Mouse (Mus musculus) lung, embryonic 15.5 days (tissue): ENCODE data around the gene Shisa5. TPM values are rescaled to one million over a fixed set of nuclear protein-coding genes. Genes with fewer than 3 reads are reported as not detected.

ENCODE experiments used
- ATAC-seq: fragments of 200-750 bp; cut with Nextera tagmentation; 2 replicates; pipeline ENCODE4 v1.8.0; 2017; ENCODE audit warnings: moderate number of reproducible peaks, borderline replicate concordance; ENCODE audit not compliant: low FRiP score, low TSS enrichment; ENCODE audit errors: extremely low read depth
- H3K27ac ChIP-seq: fragments of 300-500 bp; sonication (generic); 2 replicates; pipeline ENCODE4 v1.5.1; 2015; ENCODE audit warnings: moderate library complexity, mild to moderate bottlenecking, inconsistent platforms
- H3K27me3 ChIP-seq: fragments of 300-500 bp; sonication (generic); 2 replicates; pipeline ENCODE4 v1.6.1; 2015; ENCODE audit warnings: inconsistent platforms
- H3K36me3 ChIP-seq: fragments of 300-500 bp; sonication (generic); 2 replicates; pipeline ENCODE4 v1.6.1; 2015; ENCODE audit warnings: inconsistent platforms
- H3K4me1 ChIP-seq: fragments of 300-500 bp; sonication (generic); 2 replicates; pipeline ENCODE4 v1.6.1; 2015; ENCODE audit warnings: inconsistent platforms
- H3K4me2 ChIP-seq: fragments of 300-500 bp; sonication (generic); 2 replicates; pipeline ENCODE4 v1.6.1; 2015; ENCODE audit warnings: inconsistent platforms, mild to moderate bottlenecking, moderate library complexity
- H3K4me3 ChIP-seq: fragments of 300-500 bp; sonication (generic); 2 replicates; pipeline ENCODE4 v1.5.1; 2015; ENCODE audit warnings: mild to moderate bottlenecking, inconsistent platforms
- H3K9ac ChIP-seq: fragments of 300-500 bp; sonication (generic); 2 replicates; pipeline ENCODE4 v1.6.1; 2015; ENCODE audit warnings: inconsistent platforms
- H3K9me3 ChIP-seq: fragments of 300-500 bp; sonication (generic); 2 replicates; pipeline ENCODE4 v1.6.1; 2016; ENCODE audit warnings: inconsistent platforms
- WGBS: fragments of 180-500 bp; shearing (Covaris S2); methylation state at CpG from one replicate; pipeline ENCODE4 v1.1.7; 2015; 5-methylcytosine and 5-hydroxymethylcytosine counted together
- polyA plus RNA-seq: library from polyadenylated mRNA; unstranded; fragments of >200 nt; fragmentation: Nextera tagmentation; extraction: Ambion mirVana; gene quantifications from 2 replicates; pipeline ENCODE4 v1.2.1, GENCODE M21; 2015

Shisa5 gene
- polyA plus RNA-seq, 1 experiment from 2014 or later: 98.3 TPM

- no peak for ATAC-seq
- no peaks in the 10 kb centered on the region for H3K36me3 ChIP-seq
- WGBS: 80% methylated on average over 3 of the region's 3 CpGs
- H3K9me3 ChIP-seq: no peaks in the 10 kb centered on the region
- H3K27me3 ChIP-seq: no peaks in the 10 kb centered on the region
- H3K4me1 ChIP-seq: no peaks in the 10 kb centered on the region
- no peak overlapping the region for H3K4me3 ChIP-seq
- H3K27ac ChIP-seq: no peak overlapping the region
- no peak overlapping the region for H3K9ac ChIP-seq
- H3K4me2 ChIP-seq: no peak overlapping the region
Measured at GRCm38 (mm10) chr9:109028421-109028820, 9.9 kb upstream of the Shisa5 start.

GRCm38 (mm10) chr9:109028919-109029318 lies 9.4 kb upstream of the Shisa5 start:
- Histone ChIP-seq H3K4me1 (no peaks in the 10 kb centered on the region), H3K9ac (no peak overlapping the region), H3K4me3 (no peak overlapping the region), H3K36me3 (no peaks in the 10 kb centered on the region), H3K9me3 (no peaks in the 10 kb centered on the region), H3K4me2 (no peak overlapping the region), H3K27ac (no peak overlapping the region), H3K27me3 (no peaks in the 10 kb centered on the region)
- WGBS: 77% methylated on average over 5 of the region's 5 CpGs
- ATAC-seq: no peak

GRCm38 (mm10) chr9:109030312-109030711 lies 8.1 kb upstream of the Shisa5 start:
- Histone ChIP-seq H3K4me2 (no peak overlapping the region), H3K9me3 (no peaks in the 10 kb centered on the region), H3K9ac (no peak overlapping the region), H3K4me1 (no peaks in the 10 kb centered on the region), H3K27ac (no peak overlapping the region), H3K4me3 (no peak overlapping the region), H3K27me3 (no peaks in the 10 kb centered on the region), H3K36me3 (no peaks in the 10 kb centered on the region)
- no peak for ATAC-seq
- 51% methylated on average over 3 of the region's 3 CpGs for WGBS

GRCm38 (mm10) chr9:109031001-109031400 lies 7.4 kb upstream of the Shisa5 start:
- Histone ChIP-seq H3K4me2 (no peak overlapping the region), H3K9ac (no peak overlapping the region), H3K9me3 (no peaks in the 10 kb centered on the region), H3K27me3 (no peaks in the 10 kb centered on the region), H3K36me3 (no peaks in the 10 kb centered on the region), H3K27ac (no peak overlapping the region), H3K4me3 (no peak overlapping the region), H3K4me1 (no peaks in the 10 kb centered on the region)
- 86% methylated on average over 7 of the region's 7 CpGs for WGBS
- ATAC-seq: no peak

- WGBS: 63% methylated on average over 8 of the region's 8 CpGs
- no peak for ATAC-seq
Measured at GRCm38 (mm10) chr9:109031686-109032085, 6.7 kb upstream of the Shisa5 start.

GRCm38 (mm10) chr9:109032435-109032834 lies 5.9 kb upstream of the Shisa5 start:
- H3K4me2 ChIP-seq: no peak overlapping the region
- no peaks in the 10 kb centered on the region for H3K9me3 ChIP-seq
- no peak overlapping the region for H3K27ac ChIP-seq
- no peaks in the 10 kb centered on the region for H3K27me3 ChIP-seq
- 74% methylated on average over 6 of the region's 6 CpGs for WGBS
- no peaks in the 10 kb centered on the region for H3K36me3 ChIP-seq
- H3K4me1 ChIP-seq: no peaks in the 10 kb centered on the region
- no peak overlapping the region for H3K4me3 ChIP-seq
- no peak for ATAC-seq
- H3K9ac ChIP-seq: no peak overlapping the region

More at GRCm38 (mm10) chr9:109031686-109032085, 6.7 kb upstream of the Shisa5 start:
- Histone ChIP-seq H3K4me1 (no peaks in the 10 kb centered on the region), H3K27me3 (no peaks in the 10 kb centered on the region), H3K4me3 (no peak overlapping the region), H3K4me2 (no peak overlapping the region), H3K27ac (no peak overlapping the region), H3K36me3 (no peaks in the 10 kb centered on the region), H3K9ac (no peak overlapping the region), H3K9me3 (no peaks in the 10 kb centered on the region)

- peak overlapping the region; percentile 85 for H3K9ac ChIP-seq
- no peaks in the 10 kb centered on the region for H3K36me3 ChIP-seq
- H3K4me3 ChIP-seq: peak overlapping the region; percentile 86
- H3K27ac ChIP-seq: peak overlapping the region; percentile 85
- peaks cover 30% of the 10 kb centered on the region for H3K4me1 ChIP-seq
- ATAC-seq: peak; percentile 69; the same call in 1 of the 2 replicates
- H3K9me3 ChIP-seq: no peaks in the 10 kb centered on the region
- peak overlapping the region; percentile 66 for H3K4me2 ChIP-seq
- WGBS: 11% methylated on average over 8 of the region's 8 CpGs
- no peaks in the 10 kb centered on the region for H3K27me3 ChIP-seq
Measured at GRCm38 (mm10) chr9:109038901-109039364, 568 bp downstream of the Shisa5 start.

GRCm38 (mm10) chr9:109039681-109040080 lies 1.3 kb downstream of the Shisa5 start:
- peak overlapping the region; percentile 86; the same call in 1 of the 2 replicates for H3K4me3 ChIP-seq
- no peak overlapping the region for H3K27ac ChIP-seq
- 79% methylated on average over 4 of the region's 4 CpGs for WGBS

GRCm38 (mm10) chr9:109040216-109040615 lies 1.9 kb downstream of the Shisa5 start:
- peaks cover 30% of the 10 kb centered on the region for H3K4me1 ChIP-seq
- 0 out of 2 replicates have a peak overlapping the region, but pooled peaks have one; percentile 22 for H3K9ac ChIP-seq
- WGBS: 62% methylated on average over 8 of the region's 8 CpGs
- no peak for ATAC-seq
- no peaks in the 10 kb centered on the region for H3K27me3 ChIP-seq
- H3K36me3 ChIP-seq: peaks cover 3% of the 10 kb centered on the region; the same call in 1 of the 2 replicates
- peak overlapping the region; percentile 51 for H3K27ac ChIP-seq
- no peaks in the 10 kb centered on the region for H3K9me3 ChIP-seq
- H3K4me3 ChIP-seq: no peak overlapping the region
- peak overlapping the region; percentile 66 for H3K4me2 ChIP-seq

More at GRCm38 (mm10) chr9:109039681-109040080, 1.3 kb downstream of the Shisa5 start:
- Histone ChIP-seq H3K9me3 (no peaks in the 10 kb centered on the region), H3K36me3 (peaks cover 3% of the 10 kb centered on the region; the same call in 1 of the 2 replicates), H3K9ac (peak overlapping the region; percentile 85; the same call in 1 of the 2 replicates), H3K27me3 (no peaks in the 10 kb centered on the region), H3K4me2 (peak overlapping the region; percentile 66), H3K4me1 (peaks cover 30% of the 10 kb centered on the region)
- ATAC-seq: no peak

GRCm38 (mm10) chr9:109040906-109041305 lies 2.5 kb downstream of the Shisa5 start:
- WGBS: 45% methylated on average over 6 of the region's 6 CpGs
- H3K4me1 ChIP-seq: peaks cover 30% of the 10 kb centered on the region
- peak overlapping the region; percentile 66 for H3K4me2 ChIP-seq
- H3K27me3 ChIP-seq: no peaks in the 10 kb centered on the region
- peak; percentile 62 for ATAC-seq
- H3K9me3 ChIP-seq: no peaks in the 10 kb centered on the region
- H3K9ac ChIP-seq: 0 out of 2 replicates have a peak overlapping the region, but pooled peaks have one; percentile 22
- H3K27ac ChIP-seq: peak overlapping the region; percentile 51
- peaks cover 3% of the 10 kb centered on the region; the same call in 1 of the 2 replicates for H3K36me3 ChIP-seq
- no peak overlapping the region for H3K4me3 ChIP-seq

- peak overlapping the region; percentile 51 for H3K27ac ChIP-seq
Measured at GRCm38 (mm10) chr9:109041351-109041750, 3.0 kb downstream of the Shisa5 start.

GRCm38 (mm10) chr9:109046306-109046705 lies 7.9 kb downstream of the Shisa5 start:
- no peak for ATAC-seq
- no peak overlapping the region for H3K4me2 ChIP-seq
- no peaks in the 10 kb centered on the region for H3K27me3 ChIP-seq
- no peaks in the 10 kb centered on the region for H3K4me1 ChIP-seq
- H3K9ac ChIP-seq: no peak overlapping the region
- H3K27ac ChIP-seq: no peak overlapping the region
- WGBS: 34% methylated on average over 5 of the region's 5 CpGs
- H3K9me3 ChIP-seq: no peaks in the 10 kb centered on the region
- H3K4me3 ChIP-seq: no peak overlapping the region
- H3K36me3 ChIP-seq: peaks cover 3% of the 10 kb centered on the region; the same call in 1 of the 2 replicates

More at GRCm38 (mm10) chr9:109041351-109041750, 3.0 kb downstream of the Shisa5 start:
- H3K36me3 ChIP-seq: peaks cover 3% of the 10 kb centered on the region; the same call in 1 of the 2 replicates
- H3K4me3 ChIP-seq: no peak overlapping the region
- 40% methylated on average over 7 of the region's 7 CpGs for WGBS
- no peak; the same call in 1 of the 2 replicates for ATAC-seq
- H3K27me3 ChIP-seq: no peaks in the 10 kb centered on the region
- H3K4me2 ChIP-seq: peak overlapping the region; percentile 66; the same call in 1 of the 2 replicates
- H3K9ac ChIP-seq: no peak overlapping the region
- peaks cover 30% of the 10 kb centered on the region for H3K4me1 ChIP-seq
- no peaks in the 10 kb centered on the region for H3K9me3 ChIP-seq
